Mouse (Mus musculus) heart, adult 2 months (tissue): ENCODE results near the gene Arhgef25. TPM values are rescaled to one million over a fixed set of nuclear protein-coding genes. Genes with fewer than 3 reads are reported as not detected.
"Not testable (repeated sequence)": the region's sequence is repeated elsewhere in the genome, so short reads cannot be mapped to it uniquely, and the experiment has no call there.

Experiments
- DNase-seq, 2 experiments: peaks; one replicate each; pipeline ENCODE4 v3.0.0; 2021
- H3K27ac ChIP-seq: fragments of 200-600 bp; 2 replicates; pipeline ENCODE4 v1.8.1; 2022
- H3K27me3 ChIP-seq: fragments of 200-500 bp; 2 replicates; pipeline ENCODE4 v1.6.1; 2012; ENCODE audit warnings: mild to moderate bottlenecking, low read length, inconsistent platforms, mixed read lengths; ENCODE audit not compliant: control insufficient read depth, insufficient read depth
- H3K36me3 ChIP-seq: fragments of 200-500 bp; 2 replicates; pipeline ENCODE4 v1.6.1; 2012; ENCODE audit warnings: low read length, inconsistent platforms; ENCODE audit not compliant: control insufficient read depth, insufficient read depth
- H3K4me1 ChIP-seq: fragments of 200-500 bp; 2 replicates; pipeline ENCODE4 v1.6.1; 2011; ENCODE audit warnings: low read length; ENCODE audit not compliant: control insufficient read depth, insufficient read depth
- H3K4me3 ChIP-seq: fragments of 200-600 bp; 2 replicates; pipeline ENCODE4 v1.8.1; 2022
- H3K79me2 ChIP-seq: fragments of 200-500 bp; replicated peaks from 2 replicates; pipeline ENCODE4 v1.6.1; 2012; ENCODE audit warnings: mild to moderate bottlenecking, inconsistent platforms, low read length, moderate library complexity, mixed read lengths; ENCODE audit not compliant: control insufficient read depth, insufficient read depth
- H3K9ac ChIP-seq: fragments of 200-500 bp; 2 replicates; pipeline ENCODE4 v1.6.1; 2012; ENCODE audit warnings: low read depth, mild to moderate bottlenecking, control low read depth, inconsistent platforms, low read length, mixed read lengths
- CTCF ChIP-seq: fragments of 200-600 bp; IDR thresholded peaks from 2 replicates; pipeline ENCODE4 v1.8.1; 2022; ENCODE audit warnings: antibody characterized with exemption, mild to moderate bottlenecking, moderate library complexity
- EP300 ChIP-seq: fragments of 200-500 bp; IDR thresholded peaks from 2 replicates; pipeline ENCODE4 v1.6.1; 2011; ENCODE audit warnings: low read depth, low read length, control low read depth; ENCODE audit not compliant: insufficient read depth
- POLR2A ChIP-seq: fragments of 200-500 bp; IDR thresholded peaks from 2 replicates; pipeline ENCODE4 v1.6.1; 2011; ENCODE audit warnings: mild to moderate bottlenecking, low read depth, low read length, control low read depth; ENCODE audit not compliant: insufficient read depth
- WGBS: fragments of 180-500 bp; shearing (Covaris S2); methylation state at CpG from one replicate; pipeline ENCODE4 v1.1.7; 2018; 5-methylcytosine and 5-hydroxymethylcytosine counted together
- intact Hi-C: fragments of 180-260 bp; cut with DNase I; formaldehyde crosslinking; loops from one replicate; pipeline ENCODE4 v1.15.1; 2025
- polyA plus RNA-seq: library from polyadenylated mRNA; depleted of rRNA; stranded (reverse); fragments of >200 nt; gene quantifications from 2 replicates; pipeline ENCODE4 v1.2.3, GENCODE M21; 2012; rRNA removed
- total RNA-seq, 2 experiments: library from RNA; stranded (reverse); gene quantifications; 2 replicates each; pipeline ENCODE4 v1.2.3; 2021

Gene Arhgef25
- total and polyA plus RNA-seq, 3 experiments: 9.8 to 18.2 (median 10.1) TPM

- no peaks in the 10 kb centered on the region for H3K36me3 ChIP-seq
- no peak overlapping the region for H3K27ac ChIP-seq
- no peaks in the 10 kb centered on the region for H3K4me1 ChIP-seq
- H3K4me3 ChIP-seq: no peak overlapping the region
- no peak overlapping the region for H3K9ac ChIP-seq
- no peak for DNase-seq
- intact Hi-C loops: no loop called here
- H3K79me2 ChIP-seq: no peaks in the 10 kb centered on the region
- 77% methylated on average over 4 of the region's 4 CpGs for WGBS
- no peaks in the 10 kb centered on the region for H3K27me3 ChIP-seq
- TF ChIP-seq POLR2A (no peak), EP300 (no peak), CTCF (no peak)
Measured at GRCm38 (mm10) chr10:127136510-127136909, 53.4 kb downstream of the Arhgef25 start.

GRCm38 (mm10) chr10:127135118-127135836, 54.6 kb downstream of the Arhgef25 start:
- Histone ChIP-seq H3K4me3 (no peak overlapping the region), H3K36me3 (no peaks in the 10 kb centered on the region), H3K27ac (no peak overlapping the region), H3K9ac (no peak overlapping the region), H3K27me3 (no peaks in the 10 kb centered on the region), H3K4me1 (no peaks in the 10 kb centered on the region), H3K79me2 (no peaks in the 10 kb centered on the region)
- 36% methylated on average over 8 of the region's 8 CpGs for whole genome bisulfite sequencing
- DNase-seq: no peak
- TF ChIP-seq EP300 (no peak), POLR2A (no peak), CTCF (no peak)
- intact Hi-C loops: no loop called here

DNA sequence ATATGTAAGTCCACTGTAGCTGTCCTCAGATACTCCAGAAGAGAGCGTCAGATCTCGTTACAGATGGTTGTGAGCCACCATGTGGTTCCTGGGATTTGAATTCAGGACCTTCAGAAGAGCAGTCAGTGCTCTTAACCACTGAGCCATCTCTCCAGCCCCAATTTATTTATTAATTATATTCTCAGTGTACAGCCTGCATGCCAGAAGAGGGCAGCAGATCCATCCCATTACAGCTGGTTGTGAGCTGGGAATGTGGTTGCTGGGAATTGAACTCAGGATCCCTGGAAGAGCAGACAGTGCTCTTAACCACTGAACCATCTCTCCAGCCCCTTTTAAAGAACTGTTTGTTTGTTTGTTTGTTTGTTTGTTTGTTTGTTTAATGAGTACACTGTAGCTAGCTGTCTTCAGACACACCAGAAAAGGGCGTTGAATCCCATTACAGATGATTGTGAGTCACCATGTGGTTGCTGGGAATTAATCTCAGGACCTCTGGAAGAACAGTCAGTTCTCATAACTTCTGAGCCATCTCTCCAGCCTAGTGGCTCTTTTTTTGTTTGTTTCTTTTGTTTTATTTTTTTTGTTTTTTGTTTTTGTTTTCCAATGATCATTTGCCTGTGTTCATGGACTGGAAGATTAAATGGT, 55.4 kb downstream of the Arhgef25 start:
- H3K27me3 ChIP-seq, H3K79me2 ChIP-seq, H3K4me1 ChIP-seq, H3K27ac ChIP-seq, DNase-seq, H3K4me3 ChIP-seq, H3K9ac ChIP-seq, intact Hi-C loops, H3K36me3 ChIP-seq: not testable (repeated sequence)
- 87% methylated on average over 3 of the region's 3 CpGs for WGBS
- peak; percentile 52 for TF ChIP-seq CTCF

Other genes starting within 250 kb of the Arhgef25 start
- 100 to 1,000 TPM in 1 of 2 experiments, 10 to 100 TPM in 1; 82.2 to 108 TPM for gene Ctdsp2, start 211.4 kb downstream of the Arhgef25 start, total RNA-seq
- gene Ctdsp2, start 211.4 kb downstream of the Arhgef25 start, polyA plus RNA-seq: 85.6 and 114 TPM in 2 replicates
- gene Avil, start 189.4 kb downstream of the Arhgef25 start, total RNA-seq: under 1 TPM; 0.34 to 0.48 TPM
- 0.26 and 0.29 TPM in 2 replicates for gene Avil, start 189.4 kb downstream of the Arhgef25 start, polyA plus RNA-seq
- gene Tsfm, start 159.2 kb downstream of the Arhgef25 start, total RNA-seq: 10 to 100 TPM; 50.8 to 58.7 TPM
- 40.0 and 42.4 TPM in 2 replicates for gene Tsfm, start 159.2 kb downstream of the Arhgef25 start, polyA plus RNA-seq
- gene Mettl1, start 148.7 kb downstream of the Arhgef25 start, total RNA-seq: 1 to 10 TPM; 6.3 to 7.0 TPM
- 12.3 and 16.0 TPM in 2 replicates for gene Mettl1, start 148.7 kb downstream of the Arhgef25 start, polyA plus RNA-seq
- gene Eef1akmt3, start 148.6 kb downstream of the Arhgef25 start, total RNA-seq: not detected
- 0.06 TPM in 2 replicates for gene Eef1akmt3, start 148.6 kb downstream of the Arhgef25 start, polyA plus RNA-seq
- under 1 TPM in 1 of 2 experiments, not detected in 1; 0.10 TPM for gene Cyp27b1, start 141.8 kb downstream of the Arhgef25 start, total RNA-seq
- 0.12 and 0.35 TPM in 2 replicates for gene Cyp27b1, start 141.8 kb downstream of the Arhgef25 start, polyA plus RNA-seq
- 1 to 10 TPM; 2.8 to 3.1 TPM for gene March9, start 129.9 kb downstream of the Arhgef25 start, total RNA-seq
- gene March9, start 129.9 kb downstream of the Arhgef25 start, polyA plus RNA-seq: 2.5 and 2.7 TPM in 2 replicates
- 10 to 100 TPM; 77.8 to 83.0 TPM for gene Cdk4, start 126.5 kb downstream of the Arhgef25 start, total RNA-seq
- 110 and 139 TPM in 2 replicates for gene Cdk4, start 126.5 kb downstream of the Arhgef25 start, polyA plus RNA-seq
- 10 to 100 TPM; 39.3 to 51.0 TPM for gene Tspan31, start 119.8 kb downstream of the Arhgef25 start, total RNA-seq
- gene Tspan31, start 119.8 kb downstream of the Arhgef25 start, polyA plus RNA-seq: 67.6 and 130 TPM in 2 replicates
- 1 to 10 TPM; 5.0 to 5.5 TPM for gene Agap2, start 114.8 kb downstream of the Arhgef25 start, total RNA-seq
- gene Agap2, start 114.8 kb downstream of the Arhgef25 start, polyA plus RNA-seq: 2.9 and 4.8 TPM in 2 replicates
- gene Os9, start 69.0 kb downstream of the Arhgef25 start, total RNA-seq: 10 to 100 TPM; 24.4 to 25.1 TPM
- 25.6 and 26.4 TPM in 2 replicates for gene Os9, start 69.0 kb downstream of the Arhgef25 start, polyA plus RNA-seq
- 1 to 10 TPM; 1.8 to 2.0 TPM for gene B4galnt1, start 24.9 kb downstream of the Arhgef25 start, total RNA-seq
- 4.0 and 9.5 TPM in 2 replicates for gene B4galnt1, start 24.9 kb downstream of the Arhgef25 start, polyA plus RNA-seq
- 10 to 100 TPM; 13.2 to 14.7 TPM for gene Slc26a10, start 9.4 kb downstream of the Arhgef25 start, total RNA-seq
- gene Slc26a10, start 9.4 kb downstream of the Arhgef25 start, polyA plus RNA-seq: 40.5 and 68.0 TPM in 2 replicates
- gene Dtx3, start 5.6 kb upstream of the Arhgef25 start, total RNA-seq: 10 to 100 TPM; 23.7 to 24.2 TPM
- 92.6 and 102 TPM in 2 replicates for gene Dtx3, start 5.6 kb upstream of the Arhgef25 start, polyA plus RNA-seq
- 10 to 100 TPM; 25.7 to 28.8 TPM for gene Pip4k2c, start 21.5 kb upstream of the Arhgef25 start, total RNA-seq
- 29.0 and 42.3 TPM in 2 replicates for gene Pip4k2c, start 21.5 kb upstream of the Arhgef25 start, polyA plus RNA-seq
- gene Kif5a, start 73.3 kb upstream of the Arhgef25 start, total RNA-seq: under 1 TPM; 0.34 to 0.45 TPM
- 1.3 and 2.2 TPM in 2 replicates for gene Kif5a, start 73.3 kb upstream of the Arhgef25 start, polyA plus RNA-seq
- 100 to 1,000 TPM; 123 to 135 TPM for gene Dctn2, start 76.3 kb upstream of the Arhgef25 start, total RNA-seq
- 139 and 167 TPM in 2 replicates for gene Dctn2, start 76.3 kb upstream of the Arhgef25 start, polyA plus RNA-seq
- gene Mbd6, start 98.9 kb upstream of the Arhgef25 start, total RNA-seq: 10 to 100 TPM; 19.2 to 20.4 TPM
- 15.8 and 22.3 TPM in 2 replicates for gene Mbd6, start 98.9 kb upstream of the Arhgef25 start, polyA plus RNA-seq
- gene Mars, start 121.7 kb upstream of the Arhgef25 start, total RNA-seq: 10 to 100 TPM; 42.6 to 47.7 TPM
- gene Mars, start 121.7 kb upstream of the Arhgef25 start, polyA plus RNA-seq: 36.6 and 51.3 TPM in 2 replicates
- 1 to 10 TPM; 2.3 to 2.4 TPM for gene Arhgap9, start 131.9 kb upstream of the Arhgef25 start, total RNA-seq
- 2.5 and 4.8 TPM in 2 replicates for gene Arhgap9, start 131.9 kb upstream of the Arhgef25 start, polyA plus RNA-seq
- under 1 TPM; 0.91 to 0.96 TPM for gene Gli1, start 151.9 kb upstream of the Arhgef25 start, total RNA-seq
- gene Gli1, start 151.9 kb upstream of the Arhgef25 start, polyA plus RNA-seq: 2.4 and 3.2 TPM in 2 replicates
- not detected for gene Inhbe, start 164.3 kb upstream of the Arhgef25 start, total RNA-seq
- not detected in 2 replicates for gene Inhbe, start 164.3 kb upstream of the Arhgef25 start, polyA plus RNA-seq
- not detected for gene Inhbc, start 180.3 kb upstream of the Arhgef25 start, total RNA-seq
- gene Inhbc, start 180.3 kb upstream of the Arhgef25 start, polyA plus RNA-seq: 0.18 TPM in 1 of 2 replicates, not detected in the other
- 100 to 1,000 TPM; 151 to 171 TPM for gene R3hdm2, start 190.2 kb upstream of the Arhgef25 start, total RNA-seq
- gene R3hdm2, start 190.2 kb upstream of the Arhgef25 start, polyA plus RNA-seq: 120 and 154 TPM in 2 replicates